Mouse (Mus musculus): ENCODE measurements at regions not wholly inside any gene's neighbourhood (a gene's known extent, or its start where the extent isn't known, plus 50 kb on each side); places are given as distances from the start of the nearest gene placed in this dataset.

- no peak for DNase-seq (ENCODE audit: low spot score)
- ATAC-seq (replicated peaks; ENCODE audit: low FRiP score): no peak
- WGBS: 65% methylated on average over 3 of the region's 3 CpGs
- Histone ChIP-seq H3K9ac (ENCODE audit: low read depth, low read length) (no peak overlapping the region), H3K27me3 (replicated peaks; ENCODE audit: control insufficient read depth, insufficient read depth, low read length) (no peaks in the 10 kb centered on the region), H3K36me3 (ENCODE audit: control insufficient read depth, insufficient read depth, low read length) (no peaks in the 10 kb centered on the region), H3K9me3 (ENCODE audit: control insufficient read depth, low read length) (no peaks in the 10 kb centered on the region), H3K27ac (ENCODE audit: low read depth, low read length) (no peak overlapping the region), H3K4me2 (no peak overlapping the region), H3K4me1 (replicated peaks; ENCODE audit: control insufficient read depth, insufficient read depth, low read length) (no peaks in the 10 kb centered on the region), H3K4me3 (ENCODE audit: low read depth, low read length) (no peak overlapping the region)
Measured at GRCm38 (mm10) chr8:90486556-90486955, 138.4 kb upstream of the Tox3 start.

- Histone ChIP-seq H3K27ac (ENCODE audit: low read depth, low read length) (no peak overlapping the region), H3K4me3 (ENCODE audit: low read depth, low read length) (no peak overlapping the region), H3K36me3 (ENCODE audit: control insufficient read depth, insufficient read depth, low read length) (no peaks in the 10 kb centered on the region), H3K4me1 (replicated peaks; ENCODE audit: control insufficient read depth, insufficient read depth, low read length) (no peaks in the 10 kb centered on the region), H3K4me2 (no peak overlapping the region), H3K9me3 (ENCODE audit: control insufficient read depth, low read length) (no peaks in the 10 kb centered on the region), H3K9ac (ENCODE audit: low read depth, low read length) (no peak overlapping the region), H3K27me3 (replicated peaks; ENCODE audit: control insufficient read depth, insufficient read depth, low read length) (no peaks in the 10 kb centered on the region)
- no peak for DNase-seq (ENCODE audit: low spot score)
- no peak for ATAC-seq (replicated peaks; ENCODE audit: low FRiP score)
- WGBS: 62% methylated on average over 4 of the region's 4 CpGs
Measured at GRCm38 (mm10) chr8:90478149-90478548, 130.0 kb upstream of the Tox3 start.

- Histone ChIP-seq H3K27me3 (replicated peaks; ENCODE audit: control insufficient read depth, insufficient read depth, low read length) (no peaks in the 10 kb centered on the region), H3K36me3 (ENCODE audit: control insufficient read depth, insufficient read depth, low read length) (no peaks in the 10 kb centered on the region), H3K4me1 (replicated peaks; ENCODE audit: control insufficient read depth, insufficient read depth, low read length) (no peaks in the 10 kb centered on the region), H3K27ac (ENCODE audit: low read depth, low read length) (no peak overlapping the region), H3K4me2 (no peak overlapping the region), H3K9me3 (ENCODE audit: control insufficient read depth, low read length) (no peaks in the 10 kb centered on the region), H3K4me3 (ENCODE audit: low read depth, low read length) (no peak overlapping the region), H3K9ac (ENCODE audit: low read depth, low read length) (no peak overlapping the region)
- no peak for ATAC-seq (replicated peaks; ENCODE audit: low FRiP score)
- DNase-seq (ENCODE audit: low spot score): no peak
- 78% methylated on average over 7 of the region's 7 CpGs for WGBS
Measured at GRCm38 (mm10) chr8:90474066-90474465, 125.9 kb upstream of the Tox3 start.

- ATAC-seq (replicated peaks; ENCODE audit: low FRiP score): no peak
- no peaks in the 10 kb centered on the region for H3K27me3 ChIP-seq (replicated peaks; ENCODE audit: control insufficient read depth, insufficient read depth, low read length)
- H3K9me3 ChIP-seq (ENCODE audit: control insufficient read depth, low read length): no peaks in the 10 kb centered on the region
- DNase-seq (ENCODE audit: low spot score): no peak
- H3K4me1 ChIP-seq (replicated peaks; ENCODE audit: control insufficient read depth, insufficient read depth, low read length): no peaks in the 10 kb centered on the region
- 76% methylated on average over 11 of the region's 11 CpGs for WGBS
- no peak overlapping the region for H3K27ac ChIP-seq (ENCODE audit: low read depth, low read length)
- H3K9ac ChIP-seq (ENCODE audit: low read depth, low read length): no peak overlapping the region
- no peaks in the 10 kb centered on the region for H3K36me3 ChIP-seq (ENCODE audit: control insufficient read depth, insufficient read depth, low read length)
- no peak overlapping the region for H3K4me3 ChIP-seq (ENCODE audit: low read depth, low read length)
- no peak overlapping the region for H3K4me2 ChIP-seq
Measured at GRCm38 (mm10) chr8:90470826-90471225, 122.7 kb upstream of the Tox3 start.

- ATAC-seq (replicated peaks; ENCODE audit: low FRiP score): no peak
- H3K9ac ChIP-seq (ENCODE audit: low read depth, low read length): no peak overlapping the region
- DNase-seq (ENCODE audit: low spot score): no peak
- no peaks in the 10 kb centered on the region for H3K36me3 ChIP-seq (ENCODE audit: control insufficient read depth, insufficient read depth, low read length)
- H3K27me3 ChIP-seq (replicated peaks; ENCODE audit: control insufficient read depth, insufficient read depth, low read length): no peaks in the 10 kb centered on the region
- H3K4me2 ChIP-seq: no peak overlapping the region
- H3K4me3 ChIP-seq (ENCODE audit: low read depth, low read length): no peak overlapping the region
- 58% methylated on average over 1 of the region's 1 CpGs for WGBS
- H3K9me3 ChIP-seq (ENCODE audit: control insufficient read depth, low read length): no peaks in the 10 kb centered on the region
- H3K4me1 ChIP-seq (replicated peaks; ENCODE audit: control insufficient read depth, insufficient read depth, low read length): no peaks in the 10 kb centered on the region
- no peak overlapping the region for H3K27ac ChIP-seq (ENCODE audit: low read depth, low read length)
Measured at GRCm38 (mm10) chr8:90463708-90464107, 115.6 kb upstream of the Tox3 start.

- Histone ChIP-seq H3K4me2 (no peak overlapping the region), H3K9ac (ENCODE audit: low read depth, low read length) (no peak overlapping the region), H3K9me3 (ENCODE audit: control insufficient read depth, low read length) (no peaks in the 10 kb centered on the region), H3K4me1 (replicated peaks; ENCODE audit: control insufficient read depth, insufficient read depth, low read length) (no peaks in the 10 kb centered on the region), H3K27ac (ENCODE audit: low read depth, low read length) (no peak overlapping the region), H3K4me3 (ENCODE audit: low read depth, low read length) (no peak overlapping the region), H3K27me3 (replicated peaks; ENCODE audit: control insufficient read depth, insufficient read depth, low read length) (no peaks in the 10 kb centered on the region), H3K36me3 (ENCODE audit: control insufficient read depth, insufficient read depth, low read length) (no peaks in the 10 kb centered on the region)
- ATAC-seq (replicated peaks; ENCODE audit: low FRiP score) (no peak), DNase-seq (ENCODE audit: low spot score) (no peak)
- WGBS: 80% methylated on average over 2 of the region's 2 CpGs
Measured at GRCm38 (mm10) chr8:90455321-90455720, 107.2 kb upstream of the Tox3 start.

GRCm38 (mm10) chr8:90454130-90454529 is 106.0 kb upstream of the Tox3 start:
- no peaks in the 10 kb centered on the region for H3K9me3 ChIP-seq (ENCODE audit: control insufficient read depth, low read length)
- WGBS: 65% methylated on average over 5 of the region's 5 CpGs
- H3K27me3 ChIP-seq (replicated peaks; ENCODE audit: control insufficient read depth, insufficient read depth, low read length): no peaks in the 10 kb centered on the region
- no peak overlapping the region for H3K4me3 ChIP-seq (ENCODE audit: low read depth, low read length)
- no peak overlapping the region for H3K9ac ChIP-seq (ENCODE audit: low read depth, low read length)
- H3K27ac ChIP-seq (ENCODE audit: low read depth, low read length): no peak overlapping the region
- H3K36me3 ChIP-seq (ENCODE audit: control insufficient read depth, insufficient read depth, low read length): no peaks in the 10 kb centered on the region
- ATAC-seq (replicated peaks; ENCODE audit: low FRiP score) (no peak), DNase-seq (ENCODE audit: low spot score) (no peak)
- no peak overlapping the region for H3K4me2 ChIP-seq
- H3K4me1 ChIP-seq (replicated peaks; ENCODE audit: control insufficient read depth, insufficient read depth, low read length): no peaks in the 10 kb centered on the region

- H3K4me3 ChIP-seq (ENCODE audit: low read depth, low read length): no peak overlapping the region
- no peaks in the 10 kb centered on the region for H3K4me1 ChIP-seq (replicated peaks; ENCODE audit: control insufficient read depth, insufficient read depth, low read length)
- H3K27ac ChIP-seq (ENCODE audit: low read depth, low read length): no peak overlapping the region
- H3K27me3 ChIP-seq (replicated peaks; ENCODE audit: control insufficient read depth, insufficient read depth, low read length): no peaks in the 10 kb centered on the region
- no peak for ATAC-seq (replicated peaks; ENCODE audit: low FRiP score)
- WGBS: 72% methylated on average over 9 of the region's 9 CpGs
- H3K4me2 ChIP-seq: no peak overlapping the region
- no peak overlapping the region for H3K9ac ChIP-seq (ENCODE audit: low read depth, low read length)
- no peak for DNase-seq (ENCODE audit: low spot score)
- no peaks in the 10 kb centered on the region for H3K9me3 ChIP-seq (ENCODE audit: control insufficient read depth, low read length)
- H3K36me3 ChIP-seq (ENCODE audit: control insufficient read depth, insufficient read depth, low read length): no peaks in the 10 kb centered on the region
Measured at GRCm38 (mm10) chr8:90441058-90441851, 93.1 kb upstream of the Tox3 start.

GRCm38 (mm10) chr8:90414021-90414420 is 65.9 kb upstream of the Tox3 start:
- no peak for ATAC-seq (replicated peaks; ENCODE audit: low FRiP score)
- 59% methylated on average over 2 of the region's 2 CpGs for WGBS

More at GRCm38 (mm10) chr8:90414021-90414420, 65.9 kb upstream of the Tox3 start:
- no peak overlapping the region for H3K4me2 ChIP-seq
- H3K27ac ChIP-seq (ENCODE audit: low read depth, low read length): no peak overlapping the region
- DNase-seq (ENCODE audit: low spot score): no peak
- no peaks in the 10 kb centered on the region for H3K36me3 ChIP-seq (ENCODE audit: control insufficient read depth, insufficient read depth, low read length)
- no peak overlapping the region for H3K9ac ChIP-seq (ENCODE audit: low read depth, low read length)
- H3K4me3 ChIP-seq (ENCODE audit: low read depth, low read length): no peak overlapping the region
- no peaks in the 10 kb centered on the region for H3K27me3 ChIP-seq (replicated peaks; ENCODE audit: control insufficient read depth, insufficient read depth, low read length)
- H3K4me1 ChIP-seq (replicated peaks; ENCODE audit: control insufficient read depth, insufficient read depth, low read length): no peaks in the 10 kb centered on the region
- H3K9me3 ChIP-seq (ENCODE audit: control insufficient read depth, low read length): no peaks in the 10 kb centered on the region

Measured in liver, embryonic 11.5 days (tissue).